Mouse (Mus musculus) hindbrain, embryonic 15.5 days (tissue): ENCODE data around the gene AL607142.1. TPM values are rescaled to one million over a fixed set of nuclear protein-coding genes. Genes with fewer than 3 reads are reported as not detected.

Source experiments
- ATAC-seq: fragments of 200-750 bp; cut with Nextera tagmentation; 2 replicates; pipeline ENCODE4 v1.8.0; 2017; ENCODE audit warnings: low read depth, moderate number of reproducible peaks, moderate TSS enrichment; ENCODE audit not compliant: low FRiP score
- H3K27ac ChIP-seq: fragments of 300-500 bp; sonication (generic); replicated peaks from 2 replicates; pipeline ENCODE4 v1.5.1; 2015; ENCODE audit warnings: mild to moderate bottlenecking, inconsistent platforms
- H3K27me3 ChIP-seq: fragments of 300-500 bp; sonication (generic); 2 replicates; pipeline ENCODE4 v1.6.1; 2015; ENCODE audit warnings: control low read depth, inconsistent platforms
- H3K36me3 ChIP-seq: fragments of 300-500 bp; sonication (generic); 2 replicates; pipeline ENCODE4 v1.6.1; 2015; ENCODE audit warnings: control low read depth, inconsistent platforms
- H3K4me1 ChIP-seq: fragments of 300-500 bp; sonication (generic); replicated peaks from 2 replicates; pipeline ENCODE4 v1.6.1; 2015; ENCODE audit warnings: control low read depth, inconsistent platforms
- H3K4me2 ChIP-seq: fragments of 300-500 bp; sonication (generic); 2 replicates; pipeline ENCODE4 v1.6.1; 2015; ENCODE audit warnings: moderate library complexity, mild to moderate bottlenecking, inconsistent platforms
- H3K4me3 ChIP-seq: fragments of 300-500 bp; sonication (generic); 2 replicates; pipeline ENCODE4 v1.5.1; 2015; ENCODE audit warnings: mild to moderate bottlenecking, inconsistent platforms
- H3K9ac ChIP-seq: fragments of 300-500 bp; sonication (generic); 2 replicates; pipeline ENCODE4 v1.6.1; 2015; ENCODE audit warnings: inconsistent platforms
- H3K9me3 ChIP-seq: fragments of 300-500 bp; sonication (generic); 2 replicates; pipeline ENCODE4 v1.6.1; 2016; ENCODE audit warnings: control low read depth, inconsistent platforms
- WGBS: fragments of 180-500 bp; shearing (Covaris S2); methylation state at CpG from one replicate; pipeline ENCODE4 v1.1.7; 2015; 5-methylcytosine and 5-hydroxymethylcytosine counted together
- polyA plus RNA-seq: library from polyadenylated mRNA; unstranded; fragments of >200 nt; fragmentation: Nextera tagmentation; extraction: Ambion mirVana; gene quantifications from 2 replicates; pipeline ENCODE4 v1.2.1, GENCODE M21; 2015

Gene AL607142.1
- polyA plus RNA-seq, 1 experiment from 2014 or later, result not detected

- Histone ChIP-seq H3K4me1 (no peaks in the 10 kb centered on the region), H3K4me3 (no peak overlapping the region), H3K27me3 (no peaks in the 10 kb centered on the region), H3K27ac (no peak overlapping the region), H3K4me2 (no peak overlapping the region), H3K9me3 (no peaks in the 10 kb centered on the region), H3K36me3 (no peaks in the 10 kb centered on the region), H3K9ac (no peak overlapping the region)
- WGBS, result 80% methylated on average over 9 of the region's 9 CpGs
- no peak for ATAC-seq
These were observed 78.1 kb downstream of the AL607142.1 start for GRCm38 (mm10) chr4:120142905-120143304.

Other genes with a start within 250 kb of the AL607142.1 start
- gene Edn2, start 96.2 kb downstream of the AL607142.1 start, polyA plus RNA-seq, result 0.10 TPM in 2 replicates
- 1.0 and 1.3 TPM in 2 replicates for gene Foxo6, start 222.4 kb downstream of the AL607142.1 start, polyA plus RNA-seq